Mouse (Mus musculus) lung, postnatal 10 days (tissue): ENCODE data around the gene Pcolce2.

Experiments
- DNase-seq: peaks from one replicate; pipeline ENCODE4 v3.0.0; 2021

The Pcolce2 gene

DNA sequence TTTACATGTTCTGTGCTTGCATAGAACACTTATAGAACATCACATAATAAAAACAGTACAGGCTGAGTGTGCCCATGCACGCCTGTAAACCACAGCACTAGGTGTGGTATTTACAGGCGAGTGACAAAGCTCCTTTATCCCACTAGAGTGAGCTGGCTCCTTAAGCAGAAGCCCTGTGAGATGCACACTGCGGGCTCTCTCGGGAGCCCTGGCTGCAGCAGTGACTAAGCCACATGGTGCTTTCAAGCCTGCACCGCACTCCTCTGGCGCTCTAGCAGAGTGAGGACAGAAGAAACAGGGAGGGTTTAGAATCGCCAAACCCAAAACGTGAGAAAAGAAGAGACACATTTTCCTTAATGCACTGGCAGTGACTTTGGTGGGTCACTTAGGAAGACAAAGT lies 75.2 kb downstream of the Pcolce2 start:
- DNase-seq = no peak

DNA sequence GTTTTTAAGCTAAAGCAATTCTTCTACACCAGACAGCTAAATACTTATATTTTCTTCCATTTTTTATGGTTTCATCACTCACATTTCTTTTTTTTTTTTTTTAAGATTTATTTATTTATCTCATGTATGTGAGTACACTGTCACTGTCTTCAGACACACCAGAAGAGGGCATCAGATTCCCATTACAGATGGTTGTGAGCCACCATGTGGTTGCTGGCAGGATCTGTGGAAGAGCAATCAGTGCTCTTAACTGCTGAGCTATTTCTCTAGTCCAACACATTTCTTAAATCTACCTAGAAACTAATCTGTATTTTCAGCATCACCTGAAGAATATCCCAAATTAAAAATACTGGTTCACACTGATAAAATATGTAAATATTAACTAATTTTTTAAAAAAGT lies 98.8 kb downstream of the Pcolce2 start:
- no peak for DNase-seq

- DNase-seq = no peak
These were observed 107.6 kb downstream of the Pcolce2 start for GRCm38 (mm10) chr9:95744845-95745613.

DNA sequence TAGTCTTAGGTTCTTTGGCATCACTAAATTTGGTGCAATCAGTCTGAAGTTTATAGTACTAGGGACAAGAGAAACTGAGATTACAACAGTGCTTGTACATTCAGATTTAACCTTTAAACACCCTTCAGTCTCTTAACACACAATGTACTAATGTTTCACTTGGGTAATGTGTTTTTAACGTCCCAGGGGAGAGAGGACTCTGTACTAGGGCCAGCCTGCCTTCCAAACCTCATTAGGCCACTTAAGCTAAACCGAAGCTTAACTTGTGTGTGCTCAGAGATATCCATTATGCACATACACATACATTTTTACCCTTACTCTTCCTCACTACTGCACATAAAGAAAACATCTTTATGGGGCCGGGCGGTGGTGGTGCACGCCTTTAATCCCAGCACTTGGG lies 109.9 kb downstream of the Pcolce2 start:
- no peak for DNase-seq
